Mouse (Mus musculus): ENCODE data around the gene C1rl.
"Not testable (repeated sequence)": the region's sequence is repeated elsewhere in the genome, so short reads cannot be mapped to it uniquely, and the experiment has no call there.

C1rl gene

GRCm38 (mm10) chr6:124472801-124473200, 20.1 kb upstream of the C1rl start:
- DNase-seq (ENCODE audit: low spot score): peak; percentile 56

DNA sequence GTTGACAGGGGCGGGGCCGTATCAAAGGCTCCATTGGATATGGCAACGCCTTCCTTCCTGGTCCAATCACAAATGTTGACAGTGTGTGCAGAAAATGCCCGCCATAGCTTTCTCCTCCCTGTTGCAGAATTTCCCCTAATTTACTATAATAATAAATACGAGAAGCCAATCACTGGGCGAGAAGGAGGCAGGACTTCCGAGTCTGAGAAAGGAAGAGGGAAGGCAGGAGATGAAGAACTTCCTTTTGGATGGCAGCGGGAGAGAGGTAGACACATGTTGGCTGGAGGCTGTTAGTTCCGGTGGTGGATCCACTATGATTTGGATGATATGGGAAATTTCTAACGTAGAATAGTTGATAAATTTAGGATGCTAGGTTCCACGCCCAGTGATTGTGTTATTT, 18.3 kb upstream of the C1rl start:
- no peak for DNase-seq (ENCODE audit: low spot score)

GRCm38 (mm10) chr6:124475335-124476075, 17.4 kb upstream of the C1rl start:
- DNase-seq (ENCODE audit: low spot score): not testable (repeated sequence)

DNA sequence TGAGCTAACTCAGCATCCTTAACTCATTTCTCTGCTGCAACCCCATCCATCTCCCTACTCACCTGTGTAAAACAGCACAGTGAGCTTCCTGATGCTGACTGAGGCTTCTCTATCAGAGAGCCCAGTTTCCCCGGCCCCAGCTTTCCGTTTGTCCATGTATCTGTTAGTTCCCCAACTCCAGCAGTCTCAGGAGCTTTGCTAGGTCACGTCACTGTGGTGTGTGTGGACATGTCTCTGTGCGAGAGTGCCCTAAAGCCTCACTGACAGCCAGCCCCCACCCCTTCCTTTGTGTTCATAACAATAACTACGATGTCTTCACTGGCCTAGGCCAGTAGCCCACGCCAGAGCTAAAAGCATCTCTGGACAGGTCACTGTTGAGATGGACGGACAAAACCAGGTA, 16.7 kb upstream of the C1rl start:
- DNase-seq (ENCODE audit: low spot score): no peak

DNA sequence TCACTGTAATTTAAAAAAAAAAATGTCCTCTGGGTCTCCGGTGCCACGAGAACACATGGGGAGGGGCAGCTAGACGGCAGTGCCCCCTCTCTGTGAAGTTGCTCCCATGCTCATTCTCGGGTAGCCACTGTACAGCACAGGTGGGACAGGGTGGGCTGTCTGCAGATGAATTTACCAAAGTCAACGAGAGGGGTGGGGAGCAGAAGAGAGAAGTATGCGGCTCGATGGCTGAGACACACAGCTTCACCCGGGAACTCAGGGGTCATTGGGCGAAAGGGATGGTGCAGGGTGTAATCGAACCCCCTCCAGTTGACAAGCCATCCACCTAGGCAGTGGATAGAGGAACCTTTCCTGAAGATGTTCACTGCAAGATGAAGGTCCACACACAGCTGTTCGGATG, 16.1 kb upstream of the C1rl start:
- no peak for DNase-seq (ENCODE audit: low spot score)

DNA sequence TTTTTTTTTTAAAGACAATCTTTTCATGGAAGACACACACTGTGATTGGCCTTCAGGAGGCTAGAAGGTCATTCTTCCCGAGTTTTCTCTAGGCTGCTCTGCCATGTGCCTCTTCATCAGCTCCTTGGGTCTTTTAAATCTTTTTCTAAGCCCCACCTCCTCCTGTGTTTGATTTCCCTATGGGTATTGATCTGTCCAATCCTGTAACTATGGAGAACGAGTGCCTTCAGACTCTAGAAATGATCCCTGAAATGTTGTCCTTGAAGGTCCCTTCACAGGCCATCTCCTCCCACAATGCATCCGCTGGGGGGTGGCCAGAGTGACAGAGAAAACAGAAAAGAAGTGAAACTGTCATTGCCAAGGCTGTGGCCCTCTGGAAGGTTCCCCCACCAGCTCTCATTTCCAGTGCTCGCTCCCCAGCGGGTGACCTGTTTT, 15.7 kb upstream of the C1rl start:
- DNase-seq (ENCODE audit: low spot score): no peak

GRCm38 (mm10) chr6:124477922-124478651, 14.8 kb upstream of the C1rl start:
- no peak for DNase-seq (ENCODE audit: low spot score)

- no peak for DNase-seq (ENCODE audit: low spot score)
These were observed 13.9 kb upstream of the C1rl start for GRCm38 (mm10) chr6:124478874-124479572.

DNA sequence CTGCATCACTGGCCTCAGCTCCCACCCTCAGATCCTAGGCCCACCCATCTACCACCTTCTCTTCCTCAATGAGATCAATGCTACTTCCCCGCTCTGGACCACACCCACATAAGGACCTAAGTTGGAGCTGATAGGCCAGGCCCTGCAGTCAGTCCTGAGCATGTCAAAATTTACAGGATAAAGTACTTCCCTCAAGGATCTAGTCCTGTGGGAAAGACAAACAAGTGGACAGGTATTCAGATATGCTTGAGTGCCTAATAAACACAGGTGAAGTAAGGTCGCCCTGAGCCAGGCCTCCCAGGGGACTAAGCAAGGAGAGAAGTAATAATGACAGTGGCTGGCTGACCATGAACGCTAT, 13.4 kb upstream of the C1rl start:
- DNase-seq (ENCODE audit: low spot score): no peak

- DNase-seq (ENCODE audit: low spot score): peak; percentile 52
These were observed 12.6 kb upstream of the C1rl start for GRCm38 (mm10) chr6:124480295-124480694.

DNA sequence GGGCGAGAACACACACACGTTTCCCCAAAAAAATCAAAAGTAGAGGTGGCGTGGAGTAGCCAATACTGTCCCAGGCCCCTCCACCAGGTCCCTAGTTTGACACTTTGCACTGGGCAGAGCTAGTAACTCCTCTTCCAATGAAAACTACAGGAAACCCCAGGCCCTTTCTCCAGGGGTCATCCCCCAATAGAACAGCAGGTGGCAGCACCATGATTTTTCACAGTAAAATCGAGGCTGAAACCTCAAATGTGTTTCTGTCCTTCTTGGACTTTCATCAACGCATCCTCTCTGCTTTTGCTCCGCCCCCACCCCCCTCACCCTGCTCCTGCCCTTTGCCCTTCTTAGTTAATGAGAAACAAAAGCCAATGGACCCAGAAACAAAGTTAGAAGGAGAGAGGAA, 11.3 kb upstream of the C1rl start:
- no peak for DNase-seq (ENCODE audit: low spot score)

- not testable (repeated sequence) for DNase-seq (ENCODE audit: low spot score)
These were observed 9.1 kb upstream of the C1rl start for GRCm38 (mm10) chr6:124483831-124484230.

- no peak for DNase-seq (ENCODE audit: low spot score)
These were observed 8.1 kb upstream of the C1rl start for GRCm38 (mm10) chr6:124484851-124485250.

DNA sequence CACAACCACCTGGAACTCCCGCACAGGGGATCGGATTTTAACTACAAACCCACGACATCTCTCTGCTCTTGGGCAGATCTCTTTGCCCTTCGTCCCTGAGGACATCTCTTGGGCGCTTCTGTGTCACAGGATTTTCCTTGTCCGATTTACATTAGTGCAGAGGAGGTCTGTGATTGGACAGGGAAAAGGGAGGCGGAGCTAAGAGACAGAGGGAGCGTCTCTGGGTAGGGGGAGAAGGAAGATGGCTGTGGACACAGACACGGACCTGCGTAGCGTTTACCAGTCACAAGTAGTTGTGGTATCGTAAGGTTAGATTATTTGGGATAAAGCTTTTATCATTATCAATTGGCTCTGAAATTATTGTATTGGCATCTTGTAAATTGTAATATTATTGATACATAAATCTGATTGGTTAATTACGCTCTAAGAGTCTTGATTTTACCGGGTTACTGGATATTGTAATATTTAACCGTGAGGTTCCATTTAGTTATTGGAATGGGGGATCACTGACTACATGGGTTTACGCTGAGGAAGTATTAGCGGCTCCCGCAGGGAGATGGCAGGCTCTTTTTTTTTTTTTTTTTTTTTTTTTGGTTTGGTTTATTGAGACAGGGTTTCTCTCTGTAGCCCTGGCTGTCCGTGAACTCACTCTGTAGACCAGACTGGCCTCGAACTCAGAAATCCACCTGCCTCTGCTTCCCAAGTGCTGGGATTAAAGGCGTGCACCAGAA, 7.3 kb upstream of the C1rl start:
- no peak for DNase-seq (ENCODE audit: low spot score)

- no peak for DNase-seq (ENCODE audit: low spot score)
These were observed 5.4 kb upstream of the C1rl start for GRCm38 (mm10) chr6:124487509-124487908.

DNA sequence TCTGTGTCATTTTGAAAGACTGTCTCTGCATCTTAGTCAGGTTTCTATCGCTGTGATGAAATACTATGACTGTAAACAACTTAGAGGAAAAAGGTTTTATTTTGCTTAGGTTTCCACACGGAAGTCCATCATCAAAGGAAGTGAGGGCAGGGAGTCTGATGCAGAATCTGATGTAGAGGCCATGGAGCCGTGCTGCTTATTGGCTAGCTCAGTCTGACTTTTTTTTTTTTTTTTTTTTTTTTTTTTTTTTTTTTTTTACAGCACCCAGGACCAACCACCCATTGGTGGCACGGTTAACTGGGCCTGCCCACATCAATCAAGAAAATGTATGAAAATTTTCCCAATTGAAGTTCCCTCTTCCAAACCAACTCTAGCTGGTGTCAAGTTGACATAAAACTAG, 4.0 kb upstream of the C1rl start:
- no peak for DNase-seq (ENCODE audit: low spot score)

DNA sequence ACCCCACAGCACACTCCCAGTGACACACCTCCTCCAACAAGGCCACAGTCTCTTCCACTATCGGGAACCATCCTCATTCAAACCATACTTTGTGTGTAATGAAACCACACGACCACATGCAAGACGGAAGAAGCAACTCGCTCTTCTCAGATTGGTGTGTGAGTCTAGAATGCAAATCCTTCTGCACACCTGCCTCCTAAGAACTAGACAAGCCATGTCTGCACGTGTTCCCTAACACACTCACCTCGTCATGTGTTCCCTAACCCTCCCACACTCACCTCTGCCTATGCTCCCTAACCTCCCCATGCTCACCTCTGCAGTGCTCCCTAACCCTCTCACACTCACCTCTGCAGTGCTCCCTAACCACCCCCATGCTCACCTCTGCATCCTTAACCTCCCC, 1.5 kb upstream of the C1rl start:
- DNase-seq (ENCODE audit: low spot score): no peak

GRCm38 (mm10) chr6:124493886-124494285, 973 bp downstream of the C1rl start:
- no peak for DNase-seq (ENCODE audit: low spot score)

GRCm38 (mm10) chr6:124496054-124496453, 3.1 kb downstream of the C1rl start:
- DNase-seq (ENCODE audit: low spot score): no peak

GRCm38 (mm10) chr6:124499914-124500566, 7.1 kb downstream of the C1rl start:
- DNase-seq (ENCODE audit: low spot score): no peak

GRCm38 (mm10) chr6:124501473-124501872, 8.6 kb downstream of the C1rl start:
- DNase-seq (ENCODE audit: low spot score): no peak

GRCm38 (mm10) chr6:124502021-124502420, 9.1 kb downstream of the C1rl start:
- DNase-seq (ENCODE audit: low spot score): no peak

Data from layer of hippocampus, adult 11-12 months (tissue).